Mouse (Mus musculus) intestine, embryonic 14.5 days (tissue): ENCODE measurements around the gene Nasp. TPM values are rescaled to one million over a fixed set of nuclear protein-coding genes. Genes with fewer than 3 reads are reported as not detected.

Source experiments
- ATAC-seq: fragments of 200-750 bp; cut with Nextera tagmentation; replicated peaks from 2 replicates; pipeline ENCODE4 v1.8.0; 2017; ENCODE audit warnings: low read depth, moderate number of reproducible peaks, moderate TSS enrichment, moderate library complexity; ENCODE audit not compliant: low FRiP score, low TSS enrichment
- DNase-seq: peaks from one replicate; pipeline ENCODE4 v3.0.0-alpha.2; 2018; ENCODE audit warnings: low spot score
- H3K27ac ChIP-seq: fragments of 300-500 bp; sonication (generic); 2 replicates; pipeline ENCODE4 v1.5.1; 2014; ENCODE audit warnings: low read depth, mild to moderate bottlenecking, control low read depth
- H3K27me3 ChIP-seq: fragments of 300-500 bp; sonication (generic); replicated peaks from 2 replicates; pipeline ENCODE4 v1.6.1; 2014; ENCODE audit warnings: low read length, control low read depth; ENCODE audit not compliant: control insufficient read depth, insufficient read depth
- H3K36me3 ChIP-seq: fragments of 300-500 bp; sonication (generic); 2 replicates; pipeline ENCODE4 v1.6.1; 2014; ENCODE audit warnings: low read length, control low read depth; ENCODE audit not compliant: control insufficient read depth, insufficient read depth
- H3K4me1 ChIP-seq: fragments of 300-500 bp; sonication (generic); replicated peaks from 2 replicates; pipeline ENCODE4 v1.6.1; 2014; ENCODE audit warnings: low read length, control low read depth, mixed read lengths; ENCODE audit not compliant: control insufficient read depth, insufficient read depth
- H3K4me2 ChIP-seq: fragments of 300-500 bp; sonication (generic); 2 replicates; pipeline ENCODE4 v1.6.1; 2014; ENCODE audit warnings: low read length
- H3K4me3 ChIP-seq: fragments of 300-500 bp; sonication (generic); 2 replicates; pipeline ENCODE4 v1.5.1; 2014; ENCODE audit warnings: low read depth, low read length, control low read depth, mixed read lengths
- H3K9ac ChIP-seq: fragments of 300-500 bp; sonication (generic); 2 replicates; pipeline ENCODE4 v1.6.1; 2014; ENCODE audit warnings: mild to moderate bottlenecking, low read length
- H3K9me3 ChIP-seq: fragments of 300-500 bp; sonication (generic); 2 replicates; pipeline ENCODE4 v1.6.1; 2016; ENCODE audit warnings: low read length, control low read depth; ENCODE audit not compliant: control insufficient read depth
- WGBS: fragments of 180-500 bp; shearing (Covaris S2); extraction: QIAGEN DNeasy Blood & Tissue Kit; methylation state at CpG from one replicate; pipeline ENCODE4 v1.1.7; 2014; 5-methylcytosine and 5-hydroxymethylcytosine counted together
- polyA plus RNA-seq: library from polyadenylated mRNA; unstranded; fragments of >200 nt; fragmentation: Nextera tagmentation; extraction: Ambion mirVana; gene quantifications from 2 replicates; pipeline ENCODE4 v1.2.1, GENCODE M21; 2014

Nasp gene
- polyA plus RNA-seq, 1 experiment from 2014 or later = 146 TPM

DNA sequence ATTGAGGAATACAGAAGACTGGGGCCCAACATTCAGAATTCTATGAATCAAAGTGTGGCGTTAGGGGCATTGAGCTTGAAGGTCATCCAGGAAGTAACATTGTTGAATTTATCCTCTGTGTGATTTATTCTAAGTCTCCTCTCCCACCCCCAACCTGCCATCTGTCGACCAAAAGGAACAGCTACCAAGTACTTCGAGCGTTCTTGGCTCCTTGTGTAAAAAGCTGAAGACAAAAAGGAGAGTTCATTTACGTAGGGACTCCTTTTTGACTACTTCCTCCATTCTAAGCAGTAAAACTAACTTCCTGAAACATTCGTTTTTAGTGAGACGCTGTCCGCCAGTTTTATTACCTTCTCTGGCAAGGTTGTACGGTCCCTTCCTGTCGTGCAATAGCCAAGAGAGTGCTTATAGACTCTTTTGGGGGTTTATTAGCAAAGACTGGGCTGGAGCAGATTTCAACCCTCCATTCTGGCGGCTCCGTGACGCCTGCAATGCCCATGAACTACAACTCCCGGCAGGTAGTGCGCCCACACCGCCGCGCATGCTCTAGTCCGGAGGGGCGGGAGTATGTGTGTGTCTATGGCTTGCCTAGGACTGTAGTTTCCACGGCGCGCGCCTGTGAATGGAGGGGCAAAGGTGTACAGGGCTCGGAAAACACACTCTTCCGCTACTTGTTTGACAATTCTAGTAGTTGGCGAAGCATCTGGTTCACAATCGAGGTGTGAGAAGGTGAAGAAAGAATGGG, 71.0 kb downstream of the Nasp start:
- Histone ChIP-seq H3K9me3 (no peaks in the 10 kb centered on the region), H3K36me3 (peaks cover 16% of the 10 kb centered on the region), H3K9ac (peak overlapping the region; percentile 69), H3K27ac (peak overlapping the region; percentile 91), H3K4me3 (peak overlapping the region; percentile 70), H3K4me2 (peak overlapping the region; percentile 75), H3K4me1 (peaks cover 7% of the 10 kb centered on the region; the same call in 1 of the 2 replicates), H3K27me3 (no peaks in the 10 kb centered on the region)
- DNase-seq = peak; percentile 93
- under 1% methylated on average over 28 of the region's 28 CpGs for WGBS
- peak; percentile 96 for ATAC-seq

DNA sequence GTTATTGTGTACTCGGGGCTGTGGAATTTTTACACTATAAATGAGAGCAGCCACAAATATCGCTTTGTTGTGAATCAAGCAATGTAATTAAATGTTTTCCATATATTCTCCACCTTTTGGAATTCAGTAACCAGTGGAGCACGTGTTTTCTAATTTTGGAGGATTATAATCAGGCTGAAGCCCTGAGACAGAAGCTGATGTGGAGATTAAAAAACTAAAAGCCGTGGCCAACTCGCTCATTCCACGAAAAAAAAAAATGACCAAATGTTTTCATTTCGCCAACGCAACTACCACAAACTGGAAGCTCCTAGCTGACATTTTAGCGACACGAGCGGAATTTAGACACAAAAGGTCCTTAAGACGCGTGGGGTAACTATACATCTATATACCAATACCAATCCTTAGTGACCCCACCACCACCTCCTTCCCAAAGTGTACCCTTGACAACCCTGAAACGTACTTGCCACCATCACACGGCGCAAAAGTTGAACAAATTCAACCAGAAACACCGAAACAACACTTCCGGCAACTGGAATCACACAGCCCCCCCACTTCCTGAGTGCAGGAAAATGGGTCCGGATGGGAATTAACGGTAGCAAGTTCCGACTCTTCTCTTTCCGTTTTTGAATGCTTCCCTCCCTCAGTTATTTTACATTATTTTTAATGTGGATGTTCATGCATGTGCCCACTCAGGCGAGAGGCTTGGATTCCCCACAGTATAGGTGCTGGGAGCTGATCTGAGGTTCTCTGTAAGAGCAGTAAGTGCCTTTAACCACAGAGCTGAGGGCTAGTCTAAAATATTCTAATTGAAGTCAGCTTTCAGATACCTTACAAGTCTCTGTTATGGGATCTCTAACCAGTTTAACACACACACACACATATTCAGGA, 72.1 kb downstream of the Nasp start, which contains the start of gene Tmem69:
Tmem69 (minus strand) TSS at position 524 of the 888 bp plus-strand sequence.
- H3K4me2 ChIP-seq = peak within 1 kb of the TSS; percentile 75
- no peak for ATAC-seq

DNA sequence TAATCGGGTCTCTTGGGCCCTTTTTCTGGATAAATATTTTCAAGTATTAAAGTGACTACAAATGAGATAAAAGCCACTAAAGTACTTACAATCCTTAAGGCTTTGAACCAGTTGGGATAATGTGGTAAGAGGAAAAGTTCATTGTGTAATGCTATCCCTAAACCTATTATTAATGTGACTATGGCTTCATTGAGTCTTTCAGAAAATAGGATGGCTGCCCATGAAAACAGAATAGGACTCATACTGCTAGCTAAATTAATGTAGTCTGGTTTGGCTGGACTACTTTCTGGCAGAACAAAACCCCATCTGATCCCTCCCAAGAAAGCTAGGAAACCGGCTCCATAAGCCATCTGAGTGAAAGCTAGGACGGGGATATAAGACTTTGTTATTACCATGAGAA, 74.7 kb downstream of the Nasp start:
- no peak for DNase-seq
- H3K9me3 ChIP-seq = no peaks in the 10 kb centered on the region
- H3K4me2 ChIP-seq = no peak overlapping the region
- H3K4me3 ChIP-seq = no peak overlapping the region
- no peaks in the 10 kb centered on the region for H3K27me3 ChIP-seq
- no peak for ATAC-seq
- no peaks in the 10 kb centered on the region for H3K4me1 ChIP-seq
- WGBS = 83% methylated on average over 3 of the region's 3 CpGs
- H3K9ac ChIP-seq = no peak overlapping the region
- H3K27ac ChIP-seq = no peak overlapping the region
- H3K36me3 ChIP-seq = peaks cover 16% of the 10 kb centered on the region

More for the DNA sequence above, 72.1 kb downstream of the Nasp start, which contains the start of gene Tmem69:
- WGBS = 4% methylated on average over 23 of the region's 23 CpGs
- H3K4me1 ChIP-seq = peaks cover 7% of the 10 kb centered on the region; the same call in 1 of the 2 replicates
- H3K27ac ChIP-seq = peak within 1 kb of the TSS; percentile 91
- H3K27me3 ChIP-seq = no peaks in the 10 kb centered on the region
- peak; percentile 92 for DNase-seq
- peak within 1 kb of the TSS; percentile 70 for H3K4me3 ChIP-seq
- H3K36me3 ChIP-seq = peaks cover 16% of the 10 kb centered on the region
- no peaks in the 10 kb centered on the region for H3K9me3 ChIP-seq
- peak within 1 kb of the TSS; percentile 69 for H3K9ac ChIP-seq

Other genes starting within 250 kb of the Nasp start
- gene Mast2, start 163.8 kb downstream of the Nasp start, polyA plus RNA-seq = 20.3 and 22.8 TPM in 2 replicates
- 4.1 and 4.8 TPM in 2 replicates for gene Ipp, start 120.4 kb downstream of the Nasp start, polyA plus RNA-seq
- 25.2 and 25.5 TPM in 2 replicates for gene Tmem69, start 72.0 kb downstream of the Nasp start, polyA plus RNA-seq
- gene Gpbp1l1, start 70.3 kb downstream of the Nasp start, polyA plus RNA-seq = 43.4 and 46.9 TPM in 2 replicates
- gene Ccdc17, start 31.3 kb downstream of the Nasp start, polyA plus RNA-seq = 3.8 and 4.1 TPM in 2 replicates
- 764 and 800 TPM in 2 replicates for gene Akr1a1, start 23.7 kb upstream of the Nasp start, polyA plus RNA-seq
- 1,268 and 1,288 TPM in 2 replicates for gene Prdx1, start 57.6 kb upstream of the Nasp start, polyA plus RNA-seq
- 12.9 and 17.6 TPM in 2 replicates for gene Mmachc, start 80.5 kb upstream of the Nasp start, polyA plus RNA-seq
- 35.9 and 42.5 TPM in 2 replicates for gene Ccdc163, start 80.6 kb upstream of the Nasp start, polyA plus RNA-seq
- 8.3 TPM in 2 replicates for gene Tesk2, start 93.0 kb upstream of the Nasp start, polyA plus RNA-seq
- 31.7 and 34.7 TPM in 2 replicates for gene Toe1, start 179.7 kb upstream of the Nasp start, polyA plus RNA-seq
- 12.3 and 18.8 TPM in 2 replicates for gene Mutyh, start 179.8 kb upstream of the Nasp start, polyA plus RNA-seq
- 1.3 and 1.7 TPM in 2 replicates for gene Hpdl, start 193.8 kb upstream of the Nasp start, polyA plus RNA-seq
- gene Zswim5, start 249.4 kb upstream of the Nasp start, polyA plus RNA-seq = 1.0 and 1.4 TPM in 2 replicates